Mouse (Mus musculus): ENCODE measurements at regions not wholly inside any gene's neighbourhood (a gene's known extent, or its start where the extent isn't known, plus 50 kb on each side); places are given as distances from the start of the nearest gene placed in this dataset.

DNA sequence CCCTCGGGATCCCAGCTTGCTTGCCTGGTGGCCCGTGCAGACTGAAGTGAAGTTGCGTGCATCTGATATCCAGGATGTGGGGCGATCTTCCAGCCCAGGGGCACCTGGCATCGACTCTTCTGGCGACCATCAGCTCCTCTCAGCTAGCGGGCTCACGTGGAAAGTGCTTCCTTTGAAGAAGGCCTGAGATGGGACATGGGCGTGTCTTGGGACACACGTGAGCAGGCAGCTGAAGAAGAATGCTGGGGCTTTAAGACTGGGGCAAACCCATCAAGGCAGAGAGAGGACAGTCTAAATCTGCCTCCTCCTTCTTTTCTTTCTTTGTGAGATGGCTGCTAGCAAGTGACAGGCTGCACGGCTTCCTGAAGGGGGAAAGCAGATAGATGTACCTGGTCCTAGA, 142.3 kb upstream of the Mrps10 start:
- DNase-seq (ENCODE audit: low read depth, low spot score) = no peak

DNA sequence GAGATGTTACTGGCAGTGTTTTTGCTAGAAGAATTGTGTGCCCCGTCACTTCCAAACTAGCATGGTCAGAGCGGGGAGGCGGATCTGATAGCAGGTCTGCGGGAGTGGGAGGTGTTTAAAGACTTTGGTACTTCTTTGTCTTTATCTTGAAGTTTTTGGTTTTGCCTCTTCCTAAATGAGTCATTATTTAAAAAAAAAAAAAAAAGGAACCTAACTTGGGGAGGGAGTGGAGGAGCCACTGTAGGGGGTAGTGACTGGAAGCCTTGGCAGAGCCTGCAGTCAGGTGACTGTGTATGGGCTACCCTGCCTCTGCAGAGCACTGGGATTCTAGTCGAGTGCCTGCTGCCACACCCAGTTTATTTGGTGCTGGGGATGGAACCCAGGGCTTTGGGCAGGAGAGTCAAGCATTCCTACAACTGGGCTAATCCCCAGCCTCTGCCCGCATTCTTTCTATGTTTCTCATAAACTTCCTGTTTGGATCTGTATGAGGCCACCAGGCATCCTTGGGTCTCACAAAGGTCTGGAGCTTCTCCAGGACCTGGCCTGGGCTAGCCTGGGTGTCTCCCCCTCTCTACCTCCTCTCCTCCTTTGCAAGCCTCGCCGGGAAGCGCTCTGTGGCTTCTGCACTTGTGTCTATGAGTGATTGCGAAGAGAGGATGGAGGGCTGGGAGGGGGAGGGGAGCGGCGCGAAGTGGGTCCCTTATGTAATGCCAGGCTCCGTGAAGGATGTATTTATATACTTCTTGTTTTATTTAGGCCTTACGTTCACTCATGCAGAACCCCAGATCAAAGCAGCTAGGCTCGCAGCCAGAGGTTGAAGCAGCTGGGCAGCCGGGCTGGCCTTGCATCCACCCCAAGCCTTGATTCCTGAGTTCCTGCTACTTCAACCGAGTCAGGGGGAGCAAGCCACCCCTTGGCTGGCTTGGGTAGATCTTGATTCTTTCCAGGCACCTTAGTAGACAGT, 143.1 kb upstream of the Mrps10 start:
- DNase-seq (ENCODE audit: low read depth, low spot score) = peak; percentile 34

DNA sequence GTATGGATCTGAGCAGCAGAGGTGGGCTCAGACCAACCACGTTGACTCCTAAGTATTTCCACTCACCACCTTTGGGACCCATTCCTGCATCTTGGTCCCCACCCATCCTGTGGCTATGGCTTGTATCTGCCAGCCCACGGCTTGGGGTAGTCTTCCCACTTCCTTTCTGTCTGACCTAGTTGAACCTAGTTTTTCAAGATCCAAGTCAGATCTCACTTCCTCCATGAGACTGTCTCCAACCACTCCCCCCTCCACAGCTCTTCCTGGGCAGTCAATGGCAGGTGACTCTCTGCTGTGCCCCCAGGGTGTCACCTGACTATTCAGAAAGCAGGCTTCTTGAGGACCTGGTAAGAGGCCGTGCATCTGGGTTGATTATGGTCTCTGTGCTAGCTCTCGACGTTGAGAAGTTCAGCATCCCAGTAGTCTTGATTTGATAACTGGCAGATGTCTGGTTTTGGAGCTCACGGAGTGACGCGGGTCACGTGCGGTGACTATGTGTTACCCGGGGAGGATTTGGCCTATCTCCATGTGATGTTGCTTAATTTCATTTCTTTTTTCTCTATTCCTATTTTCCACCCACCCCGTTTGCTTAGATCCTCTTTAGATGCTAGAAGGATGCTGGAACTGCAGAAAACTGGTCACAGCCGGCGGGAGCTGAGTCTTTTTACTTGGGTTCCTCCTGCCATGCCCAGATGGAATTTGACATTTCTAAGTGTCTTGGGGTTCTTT, 147.5 kb upstream of the Mrps10 start:
- no peak for DNase-seq (ENCODE audit: low read depth, low spot score)

DNA sequence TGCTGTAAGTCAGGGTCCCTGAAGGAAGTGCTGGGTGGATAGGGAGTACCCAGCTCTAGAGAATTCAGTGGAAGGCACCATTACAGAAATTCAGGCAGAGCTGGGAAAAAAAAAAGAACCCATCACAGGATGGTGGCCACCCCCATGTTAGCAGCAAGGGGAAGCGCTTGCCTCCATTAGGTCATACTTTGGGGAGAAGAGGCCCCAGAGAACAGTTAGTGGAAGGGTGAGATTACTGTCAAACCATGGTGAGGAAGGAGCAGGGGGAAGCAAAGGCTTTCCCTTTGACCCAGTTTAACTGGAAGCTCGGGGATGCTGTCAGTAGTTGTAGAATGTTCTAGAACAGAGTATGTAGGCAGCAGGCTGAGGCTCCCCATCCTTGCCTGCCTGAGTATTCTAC, 148.8 kb upstream of the Mrps10 start:
- DNase-seq (ENCODE audit: low read depth, low spot score) = no peak

DNA sequence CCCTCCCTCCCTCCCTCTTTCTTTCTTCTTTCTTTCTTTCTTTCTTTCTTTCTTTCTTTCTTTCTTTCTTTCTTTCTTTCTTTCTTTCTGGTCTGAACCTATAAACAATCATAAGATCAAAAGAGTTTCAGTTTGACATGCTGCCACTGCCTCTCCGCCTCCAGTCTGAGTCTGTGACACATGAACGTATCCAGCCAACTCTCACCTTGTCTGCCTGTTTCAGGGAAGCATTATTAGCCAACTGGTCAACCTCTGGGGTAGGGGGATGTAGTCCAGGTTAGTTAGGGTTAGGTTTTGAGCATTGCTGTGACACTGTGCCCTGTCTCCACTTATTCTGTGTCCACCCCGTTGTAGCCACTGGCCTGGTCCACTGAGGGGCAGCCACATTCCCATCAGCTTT, 152.2 kb upstream of the Mrps10 start:
- no peak for DNase-seq (ENCODE audit: low read depth, low spot score)

DNA sequence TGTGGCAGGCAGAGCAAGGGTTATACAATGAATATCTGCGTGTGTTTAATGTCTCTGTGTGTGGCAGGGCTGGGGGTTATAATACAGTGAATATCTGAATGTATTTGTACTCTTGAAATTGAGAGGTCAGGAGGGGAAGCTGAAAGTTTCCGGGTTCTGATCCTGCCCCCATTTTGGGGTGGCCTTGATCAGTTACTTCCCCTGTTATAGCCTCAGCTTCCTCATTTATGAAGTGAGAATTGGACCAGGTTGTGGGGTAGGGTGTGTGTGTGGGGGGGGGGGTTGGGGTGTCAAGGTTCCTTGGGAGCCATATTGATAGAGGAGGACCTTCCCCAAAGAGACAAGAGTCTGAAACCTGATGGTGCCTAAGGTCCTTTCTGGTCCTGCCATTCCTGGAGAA, 152.8 kb upstream of the Mrps10 start:
- peak; percentile 50 for DNase-seq (ENCODE audit: low read depth, low spot score)

DNA sequence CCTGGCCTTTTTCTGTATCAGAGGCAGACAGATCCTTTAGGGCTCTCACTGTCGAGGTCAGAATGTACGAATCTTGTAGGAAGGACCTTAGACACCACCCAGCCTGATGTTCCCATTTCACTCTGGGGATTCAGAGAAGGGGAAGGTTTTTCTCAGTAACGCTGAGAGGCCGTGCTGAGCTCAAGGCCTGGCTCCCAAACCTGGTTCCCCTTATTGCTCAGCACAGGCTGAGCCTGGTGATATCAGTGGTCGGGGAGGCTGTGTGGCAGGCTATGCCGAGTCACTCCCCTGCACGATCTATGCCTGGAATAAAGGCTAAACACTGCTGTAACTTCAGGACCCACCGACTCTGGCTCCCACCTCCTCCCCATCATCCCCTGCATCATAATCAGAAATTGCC, 154.6 kb upstream of the Mrps10 start:
- DNase-seq (ENCODE audit: low read depth, low spot score) = no peak

DNA sequence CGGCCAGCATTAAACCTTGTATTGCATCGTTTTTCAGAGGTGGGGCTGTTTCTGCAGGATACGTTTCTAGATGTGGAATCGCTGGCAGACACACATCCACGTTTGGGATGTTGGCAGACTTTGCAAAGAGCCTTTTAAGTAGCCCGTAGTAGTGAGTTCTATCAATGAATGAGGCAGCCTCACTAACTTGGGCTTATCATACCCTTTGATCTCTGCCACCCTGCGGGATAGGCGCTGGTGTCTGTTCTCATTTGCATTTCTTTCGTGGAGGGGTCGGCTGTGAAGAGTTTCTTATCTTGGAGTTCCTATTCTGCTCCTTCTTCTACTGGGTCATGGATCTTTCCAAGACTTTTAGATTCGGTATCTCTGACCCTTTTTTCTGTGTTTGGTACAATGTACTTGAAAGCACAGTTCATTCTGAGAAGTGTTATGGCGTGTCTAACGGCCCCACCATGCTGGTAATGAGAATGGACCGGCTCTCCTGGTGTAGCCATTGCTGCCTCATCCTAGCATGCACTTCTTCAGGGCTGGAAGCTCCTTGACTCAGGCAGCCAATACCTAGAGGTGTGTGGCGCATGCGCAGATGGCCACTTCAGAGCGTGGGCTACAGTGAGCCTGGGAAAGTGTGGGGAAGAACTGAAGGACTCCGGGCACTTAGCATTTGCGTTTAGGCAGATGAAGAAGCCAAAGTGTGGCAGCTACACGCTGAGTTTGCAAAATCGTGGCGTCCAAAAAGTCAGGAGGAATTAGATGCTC, 158.1 kb upstream of the Mrps10 start:
- no peak for DNase-seq (ENCODE audit: low read depth, low spot score)

DNA sequence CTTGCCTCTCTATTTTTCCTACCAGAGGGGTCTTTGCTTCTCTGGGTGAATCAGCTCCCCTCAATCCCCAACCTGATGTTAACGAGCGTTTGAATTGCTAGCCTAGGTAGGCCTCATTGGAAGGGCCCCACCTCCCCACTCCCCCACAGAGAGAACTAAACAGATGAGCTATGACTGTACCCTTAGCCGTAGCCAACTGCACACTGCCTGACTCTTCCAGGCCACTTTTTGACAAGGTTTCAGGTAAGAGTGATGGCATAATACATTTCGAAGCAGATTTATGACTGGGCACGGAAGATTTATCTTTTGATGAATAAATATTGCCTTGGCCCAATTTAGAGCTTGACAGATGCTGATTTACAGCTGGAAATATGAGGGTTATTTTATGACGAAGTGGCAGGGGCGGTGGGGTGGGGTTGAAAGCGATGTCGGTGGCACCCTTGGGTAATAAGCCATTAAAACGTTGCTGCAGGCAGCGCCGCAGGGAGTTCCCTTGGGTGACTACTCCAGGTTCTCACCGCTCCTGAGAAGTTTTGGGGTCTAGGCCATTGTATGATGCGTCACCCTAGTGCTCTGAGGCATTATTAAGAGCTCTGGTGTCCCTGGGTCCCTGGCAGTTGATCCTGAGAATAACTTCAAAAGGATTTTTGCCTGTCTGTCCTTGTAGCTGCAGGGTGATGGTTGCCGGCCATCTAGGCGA, 159.7 kb upstream of the Mrps10 start:
- no peak for DNase-seq (ENCODE audit: low read depth, low spot score)

DNA sequence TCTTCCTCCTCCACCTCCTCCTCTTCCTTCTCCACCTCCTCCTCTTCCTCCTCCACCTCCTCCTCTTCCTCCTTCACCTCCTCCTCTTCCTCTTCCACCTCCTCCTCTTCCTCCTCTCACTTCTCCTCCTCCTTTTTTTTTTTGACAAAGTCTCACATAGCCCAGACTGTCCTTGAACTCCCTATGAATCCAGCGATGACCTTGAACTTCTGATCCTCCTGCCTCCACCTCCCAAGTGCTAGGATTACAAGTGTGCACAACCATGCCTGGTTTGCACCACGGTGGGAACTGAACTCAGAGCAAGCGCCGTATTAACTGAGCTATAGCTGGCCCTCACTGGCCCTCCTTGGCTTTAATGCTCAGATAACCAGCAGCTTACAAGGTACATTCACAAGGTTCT, 161.2 kb upstream of the Mrps10 start:
- no peak for DNase-seq (ENCODE audit: low read depth, low spot score)

DNA sequence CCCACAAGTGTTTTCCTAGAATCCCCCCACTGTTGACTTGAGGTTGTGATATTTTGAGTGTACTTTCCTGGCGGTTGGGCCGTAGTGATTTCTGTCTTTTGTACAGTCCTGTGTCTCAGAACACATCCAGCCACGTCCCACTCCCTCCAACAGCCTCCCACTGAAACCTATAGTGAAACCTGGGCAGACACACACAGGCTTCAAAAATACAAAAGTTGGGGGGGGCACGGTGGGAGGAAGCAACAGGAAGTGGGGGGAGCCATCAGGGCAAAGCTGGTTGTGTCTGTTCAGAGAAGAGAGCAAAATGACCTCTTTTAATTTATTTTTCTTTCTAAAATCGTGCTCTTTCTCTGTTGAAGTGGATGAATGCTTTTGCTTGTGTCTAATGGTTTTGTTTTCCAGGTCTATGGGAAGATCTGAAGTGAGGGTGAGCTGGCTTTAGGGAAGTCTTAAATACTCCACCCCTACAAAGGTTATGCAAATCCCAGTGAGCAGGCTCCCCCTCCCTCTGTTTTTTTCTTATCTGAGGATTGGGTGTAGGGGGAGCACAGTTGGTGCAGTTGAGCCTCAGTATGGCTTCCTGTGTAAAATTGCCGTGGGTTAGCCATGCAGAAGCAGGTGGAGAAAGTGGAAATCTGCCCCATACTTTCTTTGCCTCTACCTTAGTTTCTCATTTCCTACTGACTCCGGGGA, 164.1 kb upstream of the Mrps10 start:
- DNase-seq (ENCODE audit: low read depth, low spot score) = no peak

DNA sequence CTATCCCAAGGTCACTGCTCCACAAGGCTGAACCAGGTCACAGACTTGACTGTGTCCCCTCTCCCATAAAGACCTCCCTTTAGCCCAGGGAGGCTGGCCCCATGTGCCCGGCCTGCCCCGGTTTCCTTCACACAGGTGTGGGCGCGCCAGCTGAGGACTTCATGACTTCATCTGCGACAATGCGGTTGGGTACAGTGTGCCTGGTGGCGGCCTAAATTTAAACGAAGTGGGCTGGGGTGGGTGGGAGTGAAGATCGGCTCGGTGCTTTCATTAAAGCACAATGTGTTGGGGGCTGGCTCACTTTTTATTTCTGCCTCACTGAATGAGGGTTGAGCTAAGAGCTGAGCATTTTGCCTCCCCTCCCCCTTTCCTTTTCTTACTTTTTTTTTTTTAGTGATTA, 169.5 kb upstream of the Mrps10 start:
- no peak for DNase-seq (ENCODE audit: low read depth, low spot score)

DNA sequence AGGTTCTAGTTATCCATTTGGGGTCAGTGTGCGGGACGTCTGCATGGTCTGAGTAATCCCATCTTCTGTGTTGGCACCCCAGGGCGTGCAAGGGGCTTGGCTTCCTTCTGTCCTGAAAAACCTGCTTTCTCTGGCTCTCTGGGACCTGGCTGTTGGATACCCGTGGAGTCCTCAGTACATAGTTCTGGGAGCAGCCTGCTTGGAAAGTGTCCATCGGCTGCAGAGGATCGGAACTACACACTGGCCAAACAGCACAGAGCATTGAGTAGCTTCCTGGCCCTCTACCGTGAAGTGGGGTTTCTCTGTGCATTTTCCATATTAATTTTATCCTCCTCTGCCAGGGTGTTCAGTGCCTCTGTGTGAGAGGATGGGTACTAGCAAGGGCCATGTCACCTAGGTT, 170.7 kb upstream of the Mrps10 start:
- no peak for DNase-seq (ENCODE audit: low read depth, low spot score)

DNA sequence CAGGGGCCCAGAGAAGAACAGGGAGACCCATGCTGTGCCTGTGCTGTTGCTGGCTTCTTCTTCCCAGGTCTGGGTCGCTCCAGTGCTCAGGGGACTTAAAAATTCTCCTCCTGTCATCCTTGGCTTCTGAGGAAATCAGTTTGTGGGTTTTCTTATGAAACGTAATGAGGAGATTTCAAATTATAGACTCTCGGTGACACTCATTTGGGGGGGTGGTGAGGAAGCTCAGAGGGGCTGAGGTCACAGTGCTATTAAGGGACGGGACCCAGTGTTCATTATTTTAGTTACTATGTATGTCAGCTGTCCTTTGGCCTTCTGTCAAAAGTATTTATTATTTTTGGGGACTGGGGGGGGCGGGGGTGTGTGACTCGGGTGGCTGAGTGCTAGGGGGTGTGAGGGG, 171.7 kb upstream of the Mrps10 start:
- DNase-seq (ENCODE audit: low read depth, low spot score) = no peak

DNA sequence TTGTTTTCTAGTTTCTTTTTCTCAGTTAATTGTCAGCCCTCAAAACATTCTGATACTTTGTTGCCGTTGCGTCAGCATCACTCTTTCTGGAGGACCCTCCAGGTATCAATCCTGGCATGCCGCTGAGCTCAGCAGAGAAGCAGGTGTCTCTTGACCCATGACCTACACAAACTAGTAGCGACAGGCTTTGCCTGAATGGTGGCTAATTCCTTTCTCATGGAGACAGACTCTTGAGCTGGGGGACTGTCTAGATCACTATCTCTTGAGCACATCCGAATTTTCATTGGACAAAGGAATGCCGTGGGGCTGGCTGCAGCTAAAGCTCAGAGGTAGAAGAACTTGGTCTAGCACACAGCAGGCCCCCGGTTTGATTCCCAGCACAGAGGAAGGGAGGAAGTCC, 172.7 kb upstream of the Mrps10 start:
- no peak for DNase-seq (ENCODE audit: low read depth, low spot score)

DNA sequence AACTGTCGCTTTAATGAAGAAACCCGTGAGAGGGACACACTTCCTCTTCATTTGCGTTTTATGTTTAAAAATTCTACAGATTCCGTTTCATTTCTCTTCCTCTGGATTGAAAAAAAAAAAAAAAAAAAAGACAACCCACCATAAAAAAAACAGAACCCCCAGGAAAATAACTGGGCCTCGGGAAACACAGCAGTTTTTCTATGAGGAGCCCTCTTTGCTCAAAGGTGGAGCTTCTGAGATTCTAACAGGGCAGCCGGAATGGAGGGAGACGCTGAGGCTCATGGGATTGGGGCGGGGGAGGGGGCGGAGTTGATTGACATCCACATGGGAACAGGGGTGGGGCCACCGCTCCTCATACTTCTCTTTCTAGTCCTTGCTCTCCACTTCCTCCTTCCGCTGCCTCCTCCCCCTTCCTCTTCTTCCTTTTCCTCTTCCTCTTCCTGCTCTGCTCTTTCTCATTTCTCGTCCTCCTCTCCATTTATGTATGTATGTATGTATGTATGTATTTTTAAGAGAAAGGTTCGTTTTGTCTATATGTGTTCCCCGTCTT, 174.1 kb upstream of the Mrps10 start:
- DNase-seq (ENCODE audit: low read depth, low spot score) = peak; percentile 96

DNA sequence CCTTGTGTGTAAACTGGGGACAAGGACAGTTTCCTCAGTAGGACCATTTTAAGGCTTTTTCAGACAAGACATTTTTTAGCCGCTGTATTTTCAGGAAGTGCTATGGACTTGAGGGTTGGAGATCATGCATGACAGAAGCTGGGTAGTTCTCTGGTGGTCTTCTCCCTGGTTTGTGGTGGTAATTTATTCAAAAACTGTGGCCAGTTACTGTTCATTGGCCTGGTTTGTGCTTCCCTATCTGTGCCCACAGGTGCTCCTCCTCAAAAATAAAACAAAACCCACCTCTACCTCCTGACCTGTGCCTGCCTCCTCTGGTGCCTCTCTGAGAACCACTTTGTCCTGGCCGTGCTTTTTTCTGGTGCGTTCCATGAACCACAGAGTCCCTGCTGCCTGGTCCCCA, 177.3 kb upstream of the Mrps10 start:
- DNase-seq (ENCODE audit: low read depth, low spot score) = peak; percentile 40

DNA sequence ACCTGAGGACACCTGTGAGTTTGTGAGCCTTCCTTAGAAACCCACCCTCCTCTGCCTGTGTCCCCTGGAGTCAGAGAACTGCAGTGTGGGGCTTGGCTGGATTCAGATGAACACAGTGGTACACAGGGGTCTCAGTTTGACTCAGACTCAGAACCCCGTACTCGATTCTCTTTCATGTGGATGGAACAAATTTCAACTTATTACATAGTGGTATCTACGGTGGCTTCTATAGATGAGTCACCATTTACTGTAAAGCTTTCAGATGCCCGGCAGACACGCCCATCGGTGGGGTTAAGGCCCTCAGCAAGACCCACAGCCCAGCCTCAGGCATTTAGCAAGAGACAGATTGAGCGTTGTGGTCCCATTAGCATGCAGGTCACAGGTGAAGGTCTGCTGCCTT, 178.9 kb upstream of the Mrps10 start:
- DNase-seq (ENCODE audit: low read depth, low spot score) = no peak

DNA sequence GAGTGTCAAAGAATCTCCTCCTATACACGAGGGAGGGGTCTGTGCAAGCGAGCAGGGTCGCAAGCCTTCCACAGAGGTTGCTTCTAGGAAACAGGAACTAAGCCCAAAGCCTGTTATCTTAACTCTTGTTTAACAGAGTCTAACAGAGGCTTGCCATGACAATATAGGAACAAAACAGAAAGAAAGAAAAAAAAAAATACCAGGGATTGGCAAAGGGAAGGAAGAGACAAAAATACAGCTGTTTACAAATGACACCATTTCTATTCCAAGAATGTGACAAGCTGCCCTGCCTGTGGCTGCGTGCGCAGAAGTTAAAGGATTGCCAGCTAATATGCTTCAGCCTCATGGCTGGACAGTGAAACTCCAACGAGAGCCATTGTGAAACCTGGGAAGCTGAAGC, 173.8 kb upstream of the Ubr2 start:
- no peak for DNase-seq (ENCODE audit: low read depth, low spot score)

DNA sequence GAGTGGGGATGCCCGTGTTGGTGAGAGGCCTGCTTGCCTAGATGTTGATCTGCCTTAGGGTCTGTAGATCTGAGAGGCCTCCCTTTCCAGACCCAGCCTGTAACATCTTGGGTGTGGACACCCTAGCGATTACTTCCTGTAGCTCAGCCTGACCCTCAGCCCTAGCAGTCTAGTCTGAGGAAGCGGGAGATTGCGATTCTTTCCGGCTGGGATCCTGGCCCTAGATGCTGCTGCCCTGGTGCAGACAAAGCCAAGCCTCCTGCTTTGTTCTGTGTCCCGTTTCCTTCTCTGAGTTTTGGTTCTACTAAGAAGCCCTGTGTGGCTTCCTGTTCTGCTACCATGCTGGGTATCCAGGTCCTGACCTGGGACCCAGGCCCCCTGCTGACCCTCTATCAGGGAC, 171.8 kb upstream of the Ubr2 start:
- no peak for DNase-seq (ENCODE audit: low read depth, low spot score)

DNA sequence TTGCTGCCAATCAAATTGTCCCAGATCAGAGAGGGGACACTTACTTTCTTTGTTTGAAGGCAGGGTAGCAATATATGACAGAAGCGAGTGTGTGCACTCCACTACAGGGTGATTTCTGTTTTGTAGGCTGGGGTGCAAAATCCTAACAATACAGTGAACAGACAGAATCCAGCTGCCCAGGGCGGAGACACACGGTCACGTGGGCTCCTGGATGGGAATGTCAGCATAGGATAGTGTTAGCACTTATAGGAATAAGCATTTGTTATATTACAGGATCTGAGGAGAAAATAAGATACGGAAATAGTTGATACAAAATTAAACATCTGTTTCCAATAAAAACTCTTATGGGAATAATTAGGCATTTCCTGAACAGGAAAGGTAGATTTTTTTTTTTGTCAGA, 169.1 kb upstream of the Ubr2 start:
- DNase-seq (ENCODE audit: low read depth, low spot score) = no peak
